Mouse (Mus musculus) olfactory bulb, adult 2 months (tissue): ENCODE results near the gene Inip. TPM values are rescaled to one million over a fixed set of nuclear protein-coding genes. Genes with fewer than 3 reads are reported as not detected.

Experiments
- H3K27ac ChIP-seq: fragments of 200-500 bp; 2 replicates; pipeline ENCODE4 v1.5.1; 2012; ENCODE audit warnings: low read depth, low read length; ENCODE audit not compliant: insufficient read depth
- H3K4me1 ChIP-seq: fragments of 200-500 bp; 2 replicates; pipeline ENCODE4 v1.6.1; 2012; ENCODE audit warnings: low read length; ENCODE audit not compliant: control insufficient read depth, insufficient read depth
- H3K4me3 ChIP-seq: fragments of 200-500 bp; 2 replicates; pipeline ENCODE4 v1.5.1; 2012; ENCODE audit warnings: mild to moderate bottlenecking, low read depth, low read length, moderate library complexity; ENCODE audit not compliant: insufficient read depth
- CTCF ChIP-seq: fragments of 200-500 bp; IDR thresholded peaks from 2 replicates; pipeline ENCODE4 v1.5.1; 2012; ENCODE audit warnings: low read depth, mild to moderate bottlenecking, low read length, moderate library complexity; ENCODE audit not compliant: insufficient read depth
- POLR2A ChIP-seq: fragments of 200-500 bp; IDR thresholded peaks from 2 replicates; pipeline ENCODE4 v1.6.1; 2012; ENCODE audit warnings: mild to moderate bottlenecking, low read depth, low read length, moderate library complexity; ENCODE audit not compliant: insufficient read depth
- WGBS: fragments of 180-500 bp; shearing (Covaris S2); methylation state at CpG from one replicate; pipeline ENCODE4 v1.1.7; 2018; 5-methylcytosine and 5-hydroxymethylcytosine counted together
- polyA plus RNA-seq: library from polyadenylated mRNA; stranded (reverse); fragments of >200 nt; gene quantifications from 2 replicates; pipeline ENCODE4 v1.2.4, GENCODE M21; 2012; ENCODE audit warnings: low replicate concordance; ENCODE audit not compliant: missing spikeins, insufficient read depth, insufficient read length

The Inip gene
- not detected in 2 replicates for polyA plus RNA-seq

- no peaks in the 10 kb centered on the region for H3K4me1 ChIP-seq
- no peak for TF ChIP-seq CTCF
- TF ChIP-seq POLR2A, result no peak
- H3K27ac ChIP-seq, result no peak within 1 kb of the TSS
- H3K4me3 ChIP-seq, result no peak within 1 kb of the TSS
Observed at GRCm38 (mm10) chr4:59801489-59801888, at the start of gene Inip. Gene Inip (minus strand): TSS chr4:59801589.

DNA sequence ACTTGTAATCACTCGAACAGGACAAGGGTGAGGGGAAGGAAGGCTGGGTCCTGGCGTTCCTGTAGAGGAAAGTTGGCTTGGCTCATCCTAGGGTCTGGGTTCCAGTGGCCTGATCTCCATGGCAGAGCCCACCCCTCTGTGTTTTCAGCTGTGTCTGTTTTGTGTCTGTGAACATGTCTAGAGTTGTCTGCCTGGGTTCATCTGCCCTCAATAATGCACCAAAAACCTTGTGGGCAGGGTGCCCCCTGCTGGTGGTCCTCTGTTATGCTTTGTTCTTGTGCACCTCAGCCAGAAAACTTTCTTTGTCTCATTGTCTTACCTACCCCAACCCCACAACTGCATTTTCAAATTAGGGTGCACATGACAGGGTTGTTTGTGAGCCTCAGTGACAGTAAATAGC lies 48.8 kb upstream of the Inip start:
- 74% methylated on average over 2 of the region's 2 CpGs for WGBS
- Histone ChIP-seq H3K4me1 (peaks cover 6% of the 10 kb centered on the region), H3K4me3 (no peak overlapping the region), H3K27ac (no peak overlapping the region)
- no peak for TF ChIP-seq POLR2A
- TF ChIP-seq CTCF, result 0 out of 2 replicates have a peak, but pooled peaks have one; percentile 35

DNA sequence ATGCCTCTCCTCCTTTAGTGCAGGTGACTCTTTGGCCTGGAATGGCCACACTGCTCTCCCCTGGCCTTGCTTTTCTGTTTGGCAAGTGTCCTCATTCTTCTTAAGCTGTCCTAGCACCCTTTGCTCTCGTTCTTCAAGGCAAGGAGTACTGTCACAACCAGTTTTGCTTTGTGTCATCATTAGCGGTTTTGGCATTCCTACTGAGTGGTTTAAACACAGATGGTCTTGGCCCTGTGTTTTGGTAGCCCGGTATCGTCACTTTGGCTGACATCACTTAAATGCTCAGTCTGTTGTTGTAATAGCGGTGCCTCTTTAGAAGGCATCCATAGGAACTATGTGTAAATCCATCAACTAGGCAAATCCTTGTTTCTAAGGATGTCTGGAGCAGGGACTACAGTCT lies 46.1 kb upstream of the Inip start:
- peaks cover 8% of the 10 kb centered on the region for H3K4me1 ChIP-seq
- H3K27ac ChIP-seq, result no peak overlapping the region
- no peak overlapping the region for H3K4me3 ChIP-seq
- TF ChIP-seq POLR2A, result no peak
- no peak for TF ChIP-seq CTCF
- WGBS, result 69% methylated on average over 5 of the region's 5 CpGs

DNA sequence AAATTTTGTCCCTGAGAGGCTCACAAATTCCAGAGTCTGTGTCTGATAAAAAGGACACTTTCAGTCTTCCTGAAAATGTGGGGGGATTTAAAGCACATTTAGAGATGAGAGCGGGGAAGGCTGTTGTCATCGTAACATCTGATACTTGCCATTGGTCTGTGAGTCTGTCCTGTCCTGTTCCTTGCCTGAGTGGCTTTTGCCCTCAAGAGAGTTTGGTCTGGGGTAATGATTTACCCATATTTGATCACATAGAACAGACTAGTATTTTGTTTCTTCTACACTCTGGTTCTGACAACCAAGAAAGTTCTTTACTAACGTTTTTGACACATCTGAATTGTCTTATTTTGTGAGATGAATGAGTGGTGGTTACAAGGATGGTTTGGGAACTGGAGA lies 43.9 kb upstream of the Inip start:
- H3K27ac ChIP-seq, result no peak overlapping the region
- 90% methylated on average over 3 of the region's 3 CpGs for WGBS
- H3K4me1 ChIP-seq, result peaks cover 8% of the 10 kb centered on the region
- no peak for TF ChIP-seq CTCF
- no peak for TF ChIP-seq POLR2A
- H3K4me3 ChIP-seq, result no peak overlapping the region

GRCm38 (mm10) chr4:59844460-59845244 lies 43.3 kb upstream of the Inip start:
- Histone ChIP-seq H3K27ac (no peak overlapping the region), H3K4me3 (no peak overlapping the region), H3K4me1 (peaks cover 8% of the 10 kb centered on the region; the same call in 1 of the 2 replicates)
- 85% methylated on average over 15 of the region's 15 CpGs for WGBS
- TF ChIP-seq CTCF (no peak), POLR2A (no peak)

DNA sequence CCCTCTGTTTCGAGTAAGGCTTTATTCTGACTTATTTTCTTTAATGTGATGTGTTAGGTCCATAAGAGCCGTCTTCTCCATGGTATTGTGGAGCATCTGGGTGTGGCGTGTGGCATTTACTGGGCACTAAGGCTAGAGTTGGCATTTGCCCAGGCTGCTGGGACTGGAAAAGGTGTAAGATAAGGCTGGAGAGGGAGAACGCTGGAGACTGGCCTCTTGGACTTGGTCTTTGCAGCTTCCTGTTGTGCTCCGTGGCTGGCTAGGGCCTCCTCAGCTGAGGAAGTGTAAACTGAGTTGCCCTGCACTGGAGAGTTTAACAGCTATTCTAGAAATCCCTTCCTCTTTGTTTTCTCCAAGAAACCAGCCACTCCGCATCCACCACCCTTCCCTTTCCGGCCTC lies 36.3 kb upstream of the Inip start:
- no peak overlapping the region for H3K27ac ChIP-seq
- peaks cover 2% of the 10 kb centered on the region; the same call in 1 of the 2 replicates for H3K4me1 ChIP-seq
- H3K4me3 ChIP-seq, result no peak overlapping the region
- no peak for TF ChIP-seq POLR2A
- TF ChIP-seq CTCF, result no peak
- 84% methylated on average over 7 of the region's 7 CpGs for WGBS

- no peak overlapping the region for H3K4me3 ChIP-seq
- TF ChIP-seq CTCF, result no peak
- no peak for TF ChIP-seq POLR2A
- H3K27ac ChIP-seq, result no peak overlapping the region
- peaks cover 4% of the 10 kb centered on the region; the same call in 1 of the 2 replicates for H3K4me1 ChIP-seq
- WGBS, result 63% methylated on average over 6 of the region's 6 CpGs
Observed at GRCm38 (mm10) chr4:59832810-59833209, 31.4 kb upstream of the Inip start.

DNA sequence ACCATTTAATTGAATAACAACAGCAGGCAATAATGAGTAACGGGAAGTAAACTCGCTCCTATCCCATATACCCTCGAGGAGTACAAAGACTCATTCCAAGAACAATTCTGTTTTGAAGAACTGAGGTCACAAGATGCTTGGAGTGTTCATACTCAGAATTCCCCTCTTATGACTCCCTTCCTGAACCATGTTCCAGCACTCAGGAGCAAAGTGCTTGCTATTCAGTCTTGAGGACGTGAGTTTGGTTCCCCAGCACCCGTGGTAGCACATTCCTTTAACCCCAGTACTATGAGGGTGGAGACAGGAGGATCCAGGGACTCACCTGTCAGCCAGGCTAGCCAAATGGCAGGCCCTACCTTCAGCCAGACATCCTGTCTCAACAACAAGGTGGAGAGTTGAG lies 29.6 kb upstream of the Inip start:
- H3K27ac ChIP-seq, result no peak overlapping the region
- no peak overlapping the region for H3K4me3 ChIP-seq
- H3K4me1 ChIP-seq, result peaks cover 4% of the 10 kb centered on the region; the same call in 1 of the 2 replicates
- TF ChIP-seq POLR2A, result no peak
- no peak for TF ChIP-seq CTCF
- WGBS, result 90% methylated on average over 5 of the region's 5 CpGs

- no peak for TF ChIP-seq POLR2A
- no peak for TF ChIP-seq CTCF
- WGBS, result 69% methylated on average over 4 of the region's 4 CpGs
- Histone ChIP-seq H3K4me3 (no peak overlapping the region), H3K4me1 (peaks cover 7% of the 10 kb centered on the region; the same call in 1 of the 2 replicates), H3K27ac (no peak overlapping the region)
Observed at GRCm38 (mm10) chr4:59829072-59829471, 27.7 kb upstream of the Inip start.
